Mouse (Mus musculus) ZHBTc4 (cell line): ENCODE data around the gene Dner.

ENCODE experiments used
- DNase-seq: peaks from one replicate; pipeline ENCODE4 v3.0.0-alpha.2; 2011; ENCODE audit warnings: low read depth, low spot score

Gene Dner

DNA sequence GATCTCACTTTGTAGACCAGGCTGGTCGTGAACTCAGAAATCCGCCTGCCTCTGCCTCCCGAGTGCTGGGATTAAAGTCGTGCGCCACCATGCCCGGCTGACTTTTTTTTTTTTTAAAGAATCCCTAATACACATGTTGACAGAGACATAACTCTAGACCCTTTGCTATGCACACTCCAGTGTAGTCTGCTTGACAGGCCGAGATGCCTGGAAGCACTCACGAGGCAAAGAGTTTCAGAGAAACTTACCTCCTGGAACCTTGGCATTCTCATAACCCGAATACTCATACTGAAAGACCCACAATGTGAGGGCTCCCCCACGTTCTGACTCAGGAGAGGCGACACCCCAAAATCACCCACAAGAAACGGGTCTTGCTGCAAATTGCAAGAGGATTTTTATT lies 364.2 kb downstream of the Dner start:
- DNase-seq = peak; percentile 57

DNA sequence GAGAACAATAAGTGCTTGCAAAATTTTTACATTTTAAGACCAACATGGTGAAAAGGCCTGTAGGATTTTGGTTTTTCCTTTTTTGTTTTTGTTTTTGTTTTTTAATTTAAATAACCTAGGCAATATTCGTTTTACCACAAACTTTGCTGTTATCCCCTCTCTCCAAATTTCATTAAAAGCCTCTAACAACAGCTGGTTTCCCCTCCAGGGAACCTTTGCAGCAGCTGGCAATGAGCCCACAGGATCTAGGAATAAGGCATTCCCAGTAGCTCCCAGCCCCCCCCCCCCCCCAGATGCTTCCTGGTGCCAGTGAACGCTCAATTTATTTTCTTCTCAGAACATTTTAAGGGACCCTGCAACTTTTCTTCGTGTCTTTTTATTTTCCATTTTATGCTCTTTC lies 370.7 kb downstream of the Dner start:
- DNase-seq = no peak

DNA sequence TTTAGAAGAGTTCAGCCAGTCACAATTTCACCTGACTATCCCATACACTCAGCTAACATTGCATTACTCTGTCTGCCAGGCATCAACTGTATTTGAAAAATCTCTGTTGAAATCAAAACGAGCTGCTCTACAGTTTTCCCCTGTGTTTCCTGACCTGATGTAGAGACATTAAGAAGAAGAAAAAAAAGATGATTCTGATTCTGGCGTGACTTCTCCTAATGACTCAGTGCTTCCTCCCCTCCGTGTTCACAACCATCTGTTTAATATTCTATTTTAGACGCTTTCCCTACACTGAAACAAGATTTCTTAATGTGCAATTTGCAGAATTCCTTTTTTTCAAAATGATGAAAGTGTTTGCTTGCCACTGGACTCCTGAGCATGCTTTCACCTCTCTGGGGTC lies 374.7 kb downstream of the Dner start:
- DNase-seq = no peak
